Mouse (Mus musculus): ENCODE data around the gene Lrrc8c. TPM values are rescaled to one million over a fixed set of nuclear protein-coding genes. Genes with fewer than 3 reads are reported as not detected.
A peak's percentile ranks its signal among the peaks of the same experiment; 100 is the strongest.

The Lrrc8c gene
- total RNA-seq, 2 experiments from 2014 or later = 22.5 to 64.7 TPM

DNA sequence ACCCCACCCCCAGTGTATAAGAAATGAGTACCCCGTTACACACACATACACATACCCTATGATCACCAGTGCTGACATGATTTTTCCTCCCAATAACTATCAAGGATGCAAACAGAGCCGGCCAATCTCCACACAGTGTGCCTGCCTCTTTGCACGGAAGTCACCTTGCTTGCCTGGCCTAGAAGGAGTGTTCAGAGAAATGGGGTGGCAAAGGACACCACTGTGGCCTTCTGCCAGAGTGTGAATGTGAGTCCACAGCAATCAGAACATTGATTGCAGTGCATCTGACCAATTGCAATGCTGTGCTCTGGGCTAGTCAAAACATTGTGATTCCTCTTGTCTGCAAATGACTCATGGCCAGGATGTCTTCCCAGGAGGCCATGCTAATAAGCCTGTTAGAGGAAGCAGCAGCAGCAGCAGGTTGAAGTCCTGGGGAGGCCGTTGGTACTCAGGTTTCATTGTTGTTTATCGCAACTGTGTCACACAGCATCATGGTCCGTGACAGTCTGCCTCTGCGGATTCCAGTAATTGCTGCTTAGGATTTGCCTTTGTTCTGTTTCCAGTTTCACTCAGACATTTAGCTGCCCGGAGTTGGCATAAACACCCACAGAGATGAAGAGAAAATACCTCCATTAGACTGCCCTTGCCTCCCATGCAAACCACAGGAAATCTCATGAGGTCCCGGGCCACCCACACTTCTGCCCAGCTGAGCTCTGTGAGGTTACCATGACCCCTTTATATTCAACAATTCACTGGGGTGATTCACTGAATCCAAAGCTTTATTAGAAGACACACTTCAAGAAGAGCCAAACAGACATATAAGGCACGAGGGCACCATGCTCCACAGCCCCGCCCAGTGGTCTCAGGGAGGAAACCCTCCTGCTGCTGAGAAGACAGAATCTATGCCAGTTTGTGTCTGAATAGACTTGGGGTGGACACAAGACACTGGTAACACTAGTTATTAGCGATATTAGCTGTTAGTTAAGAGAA is 18.8 kb upstream of the Lrrc8c start:
- peak; percentile 50; the same call in 1 of the 2 replicates for ATAC-seq (replicated peaks; ENCODE audit: low FRiP score, low TSS enrichment, poor library complexity, severe bottlenecking)

GRCm38 (mm10) chr5:105501136-105501535 is 18.1 kb upstream of the Lrrc8c start:
- no peak for ATAC-seq (replicated peaks; ENCODE audit: low FRiP score, low TSS enrichment, poor library complexity, severe bottlenecking)

GRCm38 (mm10) chr5:105508813-105509212 is 10.4 kb upstream of the Lrrc8c start:
- ATAC-seq (replicated peaks; ENCODE audit: low FRiP score, low TSS enrichment, poor library complexity, severe bottlenecking) = no peak

- ATAC-seq (replicated peaks; ENCODE audit: low FRiP score, low TSS enrichment, poor library complexity, severe bottlenecking) = peak; percentile 36; the same call in 1 of the 2 replicates
Measured at GRCm38 (mm10) chr5:105512297-105512696, 6.9 kb upstream of the Lrrc8c start.

GRCm38 (mm10) chr5:105515532-105515931 is 3.7 kb upstream of the Lrrc8c start:
- no peak for ATAC-seq (replicated peaks; ENCODE audit: low FRiP score, low TSS enrichment, poor library complexity, severe bottlenecking)

DNA sequence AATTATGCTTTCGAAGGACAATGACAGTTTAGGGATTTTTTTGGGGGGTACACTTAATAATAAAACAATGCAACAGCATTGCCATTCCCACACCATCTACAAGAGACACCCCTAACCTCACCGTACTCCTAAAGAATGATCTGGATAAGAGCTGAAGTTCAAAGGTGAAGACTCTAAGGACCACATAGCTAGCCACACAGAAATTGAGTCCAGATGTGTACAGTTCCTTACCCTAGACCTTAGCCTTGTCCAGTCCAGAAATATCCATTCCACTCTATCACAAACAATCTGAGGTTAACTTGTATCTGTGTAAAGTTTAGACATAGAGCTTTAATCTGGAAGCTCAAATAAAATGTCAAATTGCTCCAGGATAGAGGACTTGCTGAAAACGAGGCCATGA is 2.9 kb upstream of the Lrrc8c start:
- no peak for ATAC-seq (replicated peaks; ENCODE audit: low FRiP score, low TSS enrichment, poor library complexity, severe bottlenecking)

GRCm38 (mm10) chr5:105517992-105518625 is 1.1 kb upstream of the Lrrc8c start:
- peak; percentile 29; the same call in 1 of the 2 replicates for ATAC-seq (replicated peaks; ENCODE audit: low FRiP score, low TSS enrichment, poor library complexity, severe bottlenecking)

GRCm38 (mm10) chr5:105518626-105519095 is 527 bp upstream of the Lrrc8c start:
- ATAC-seq (replicated peaks; ENCODE audit: low FRiP score, low TSS enrichment, poor library complexity, severe bottlenecking) = peak; percentile 31

- no peak for ATAC-seq (replicated peaks; ENCODE audit: low FRiP score, low TSS enrichment, poor library complexity, severe bottlenecking)
Measured at GRCm38 (mm10) chr5:105519976-105520300, 750 bp downstream of the Lrrc8c start.

DNA sequence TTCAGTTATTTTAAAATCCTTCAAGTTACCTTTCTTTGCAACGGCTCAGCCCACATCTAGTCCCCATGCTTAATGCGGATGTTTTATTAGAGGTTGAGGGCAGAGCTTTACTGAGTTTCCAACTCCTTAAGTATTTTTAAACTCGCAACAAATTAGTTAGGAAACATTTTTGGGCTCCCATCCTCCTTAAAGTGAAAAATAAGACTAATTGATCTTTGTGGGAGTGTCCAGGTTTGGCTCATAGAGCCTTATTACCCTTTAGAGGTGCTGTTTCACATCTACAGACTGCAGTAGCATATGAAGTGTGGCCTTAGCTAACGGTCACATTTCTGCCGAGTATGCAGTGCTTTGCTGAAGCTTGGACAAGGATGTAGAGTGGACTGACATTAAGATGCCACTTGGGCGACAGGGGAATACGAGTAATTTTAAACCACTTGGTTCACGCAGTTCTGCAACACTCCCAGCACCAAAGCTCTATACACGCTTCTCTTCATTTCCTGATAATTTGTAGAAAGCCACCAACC is 1.3 kb downstream of the Lrrc8c start:
- ATAC-seq (replicated peaks; ENCODE audit: low FRiP score, low TSS enrichment, poor library complexity, severe bottlenecking) = no peak

GRCm38 (mm10) chr5:105523452-105523851 is 4.3 kb downstream of the Lrrc8c start:
- ATAC-seq (replicated peaks; ENCODE audit: low FRiP score, low TSS enrichment, poor library complexity, severe bottlenecking) = peak; percentile 60

GRCm38 (mm10) chr5:105525004-105525403 is 5.8 kb downstream of the Lrrc8c start:
- no peak for ATAC-seq (replicated peaks; ENCODE audit: low FRiP score, low TSS enrichment, poor library complexity, severe bottlenecking)

DNA sequence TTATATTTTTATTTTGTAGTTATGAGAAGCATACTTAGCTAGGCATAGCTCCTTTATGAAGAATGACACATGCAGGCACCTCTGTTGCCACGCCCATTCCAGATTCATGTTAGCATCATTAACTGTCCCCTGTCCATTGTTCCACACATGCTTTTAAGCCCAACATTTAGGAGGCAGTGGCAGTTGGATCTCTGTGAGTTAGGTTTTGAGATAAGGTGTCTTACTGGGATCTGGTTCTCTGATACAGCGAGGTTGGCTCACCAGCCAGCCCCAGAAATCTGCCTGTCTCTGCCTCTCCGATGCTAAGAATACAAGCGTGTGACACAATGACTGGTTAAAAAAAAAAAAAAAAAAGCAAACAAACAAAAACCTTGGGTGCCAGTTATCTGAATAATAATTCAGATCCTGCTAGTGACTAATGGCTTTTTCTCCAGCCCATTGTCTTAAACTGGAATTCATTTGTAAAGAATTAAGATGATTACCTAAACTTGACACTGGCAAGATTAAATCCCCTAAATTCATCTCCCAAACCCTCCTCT is 7.0 kb downstream of the Lrrc8c start:
- peak; percentile 55 for ATAC-seq (replicated peaks; ENCODE audit: low FRiP score, low TSS enrichment, poor library complexity, severe bottlenecking)

DNA sequence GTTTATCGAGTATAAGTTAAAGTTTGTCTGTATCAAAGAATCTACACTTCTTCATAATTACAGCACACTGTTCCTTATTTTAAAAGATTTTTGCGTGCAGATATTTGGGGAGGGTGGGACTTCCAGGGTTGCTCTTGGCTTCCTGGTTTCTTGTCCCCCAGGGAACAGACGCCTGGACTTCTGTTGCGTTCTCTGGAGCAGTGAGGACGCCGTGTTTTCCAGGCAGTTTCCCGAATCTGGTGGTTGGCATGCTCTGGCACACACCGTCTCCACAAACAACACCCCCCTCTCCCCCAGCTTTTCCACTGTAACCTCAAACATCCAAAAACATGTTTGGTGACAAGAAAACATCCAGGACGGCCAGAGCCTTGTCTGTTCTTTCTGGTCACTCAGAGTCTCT is 7.6 kb downstream of the Lrrc8c start:
- no peak for ATAC-seq (replicated peaks; ENCODE audit: low FRiP score, low TSS enrichment, poor library complexity, severe bottlenecking)

- peak; percentile 65 for ATAC-seq (replicated peaks; ENCODE audit: low FRiP score, low TSS enrichment, poor library complexity, severe bottlenecking)
Measured at GRCm38 (mm10) chr5:105527477-105528331, 8.5 kb downstream of the Lrrc8c start.

GRCm38 (mm10) chr5:105530576-105530975 is 11.4 kb downstream of the Lrrc8c start:
- no peak for ATAC-seq (replicated peaks; ENCODE audit: low FRiP score, low TSS enrichment, poor library complexity, severe bottlenecking)

DNA sequence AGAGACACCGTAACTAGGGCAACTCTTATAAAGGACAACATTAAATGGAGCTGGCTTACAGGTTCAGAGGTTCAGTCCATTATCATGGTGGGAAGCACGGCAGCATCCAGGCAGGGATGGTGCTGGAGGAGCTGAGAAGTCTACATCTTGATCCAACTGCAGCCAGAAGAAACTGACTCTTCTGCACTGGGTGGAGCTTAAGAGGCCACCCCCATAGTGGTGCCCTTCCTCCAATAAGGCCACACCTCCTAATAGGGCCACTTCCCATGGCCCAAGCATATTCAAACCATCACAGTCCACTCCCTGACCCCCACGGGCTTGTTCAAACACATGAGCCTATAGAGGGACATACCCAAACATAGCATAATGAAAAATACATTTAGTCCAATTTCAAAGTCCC is 16.0 kb downstream of the Lrrc8c start:
- ATAC-seq (replicated peaks; ENCODE audit: low FRiP score, low TSS enrichment, poor library complexity, severe bottlenecking) = no peak

DNA sequence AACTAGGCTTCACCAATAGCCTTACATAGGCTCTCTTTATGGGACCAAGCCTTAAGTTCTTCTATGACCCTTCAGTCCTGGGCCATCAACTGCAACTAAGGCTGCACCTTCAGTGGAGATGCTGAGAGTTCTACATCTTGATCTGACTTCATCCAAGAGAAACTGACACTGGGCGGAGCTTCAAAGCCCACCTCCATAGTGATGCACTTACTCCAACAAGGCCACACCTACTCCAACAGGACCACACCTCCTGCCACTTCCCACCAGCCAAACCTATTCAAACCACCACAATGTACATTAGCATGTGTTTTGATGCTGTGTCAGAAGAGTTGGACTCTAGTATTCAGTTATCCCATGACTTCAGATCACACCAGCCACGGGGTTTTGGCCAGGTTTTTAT is 17.0 kb downstream of the Lrrc8c start:
- ATAC-seq (replicated peaks; ENCODE audit: low FRiP score, low TSS enrichment, poor library complexity, severe bottlenecking) = 0 out of 2 replicates have a peak, but pooled peaks have one; percentile 16

DNA sequence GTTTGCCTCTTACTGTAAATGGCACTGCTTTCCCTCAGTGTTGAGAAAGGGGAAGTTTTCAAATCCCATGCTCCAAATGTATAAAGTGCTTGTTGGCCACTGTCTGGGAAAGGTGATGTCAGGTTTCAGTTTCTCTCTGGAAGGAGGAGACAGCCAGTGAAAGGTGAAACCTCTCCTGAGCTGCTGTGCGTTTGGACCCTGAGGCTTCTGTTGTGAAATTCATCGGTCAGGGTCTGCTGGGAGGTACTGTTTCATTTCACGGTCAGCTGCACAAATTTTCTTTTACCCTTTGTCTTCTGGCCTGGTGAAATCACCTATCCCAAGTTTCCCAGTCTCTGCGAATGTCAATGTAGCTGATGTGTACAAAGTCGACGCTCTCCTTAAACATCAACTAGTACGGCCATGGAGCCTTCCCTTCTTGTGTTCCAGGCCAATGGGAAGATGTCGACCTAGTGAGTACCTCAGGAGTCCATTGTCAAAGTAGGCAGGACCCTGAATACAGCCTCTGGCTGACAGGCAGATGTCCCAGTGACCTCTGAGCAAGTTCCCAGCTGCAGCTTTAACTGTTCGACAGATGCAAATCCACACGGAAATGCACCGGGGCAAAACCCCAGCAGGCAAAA is 18.0 kb downstream of the Lrrc8c start:
- ATAC-seq (replicated peaks; ENCODE audit: low FRiP score, low TSS enrichment, poor library complexity, severe bottlenecking) = no peak
